Mouse (Mus musculus) C2C12 (cell line): ENCODE data around the gene Lix1.

Experiments
- CTCF ChIP-seq: IDR thresholded peaks from one replicate; pipeline ENCODE4 v1.5.1; 2011; ENCODE audit not compliant: control insufficient read depth, insufficient read depth, insufficient read length
- MAX ChIP-seq: IDR thresholded peaks from one replicate; pipeline ENCODE4 v1.6.1; 2011; ENCODE audit warnings: mild to moderate bottlenecking, control low read depth
- MYOD1 ChIP-seq: IDR thresholded peaks from one replicate; pipeline ENCODE4 v1.6.1; 2011; ENCODE audit warnings: low read depth; ENCODE audit not compliant: control insufficient read depth, insufficient read length
- MYOG ChIP-seq: IDR thresholded peaks from one replicate; pipeline ENCODE4 v1.6.1; 2011; ENCODE audit not compliant: control insufficient read depth, insufficient read length; ENCODE audit errors: extremely low read depth
- USF1 ChIP-seq: IDR thresholded peaks from one replicate; pipeline ENCODE4 v1.6.1; 2011; ENCODE audit warnings: low read depth, mild to moderate bottlenecking, control low read depth, moderate library complexity

- TF ChIP-seq CTCF, result no peak
- TF ChIP-seq MYOG, result no peak
- no peak for TF ChIP-seq USF1
- no peak for TF ChIP-seq MAX
- TF ChIP-seq MYOD1, result no peak
Observed at GRCm38 (mm10) chr17:17373550-17373917, 28.9 kb upstream of the Lix1 start.
